Mouse (Mus musculus): ENCODE results near the gene Pax7.

Pax7 gene

DNA sequence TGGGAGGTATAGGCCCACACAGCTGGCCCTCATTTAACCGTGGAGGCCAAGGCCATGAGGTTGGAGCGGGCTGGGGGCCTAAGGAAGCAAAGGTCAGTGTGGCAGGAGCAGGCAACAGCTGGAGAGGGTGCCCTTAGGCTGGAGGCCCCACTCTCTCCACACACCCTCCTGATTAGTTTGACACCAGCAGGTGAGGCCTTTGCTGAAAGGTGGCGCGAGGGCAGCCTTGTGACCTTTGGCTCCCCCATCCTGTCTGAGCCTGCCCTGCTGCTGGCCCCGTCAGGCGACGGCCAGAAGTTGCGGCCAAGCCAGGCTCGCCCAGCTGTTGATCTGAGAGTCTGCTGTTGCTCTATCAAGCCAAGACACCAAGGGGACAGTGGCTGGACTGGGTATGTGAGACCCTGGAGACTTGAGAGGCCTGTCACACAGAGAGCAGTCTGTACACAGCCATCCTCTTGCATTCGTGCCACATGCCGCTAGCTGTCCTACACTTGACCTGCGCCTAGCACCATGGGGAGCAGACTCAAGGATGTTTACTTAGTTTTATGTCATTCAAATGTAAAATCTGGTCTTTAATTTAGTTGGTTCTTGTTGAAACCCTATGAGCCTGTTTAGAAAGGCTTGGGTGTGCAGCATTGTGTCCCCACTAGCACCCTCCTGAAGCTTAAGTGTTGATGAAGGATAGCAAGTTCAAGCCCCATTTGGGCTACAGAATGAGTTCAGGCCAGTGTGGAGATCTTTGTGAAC is 86.0 kb downstream of the Pax7 start:
- no peak for DNase-seq

DNA sequence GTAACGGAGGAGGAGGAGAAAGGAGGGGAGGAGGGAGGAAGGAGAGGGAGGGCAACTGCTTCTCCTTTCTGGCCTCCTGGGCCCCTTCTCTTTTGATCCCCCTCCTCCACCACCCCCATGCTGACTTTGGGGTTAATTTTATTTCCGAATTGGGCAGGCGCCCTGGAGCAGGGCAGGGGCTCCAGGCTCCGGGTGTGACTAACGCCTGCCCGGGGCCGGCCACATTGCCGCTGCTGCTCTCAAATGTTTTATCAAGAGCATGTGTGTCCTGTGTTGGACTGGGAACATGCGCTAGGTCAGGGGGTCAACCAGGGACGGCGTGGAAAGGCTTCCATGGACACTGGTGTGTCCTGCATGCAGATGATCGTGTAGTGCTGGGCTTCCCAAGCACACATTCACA is 87.2 kb downstream of the Pax7 start:
- DNase-seq = no peak

DNA sequence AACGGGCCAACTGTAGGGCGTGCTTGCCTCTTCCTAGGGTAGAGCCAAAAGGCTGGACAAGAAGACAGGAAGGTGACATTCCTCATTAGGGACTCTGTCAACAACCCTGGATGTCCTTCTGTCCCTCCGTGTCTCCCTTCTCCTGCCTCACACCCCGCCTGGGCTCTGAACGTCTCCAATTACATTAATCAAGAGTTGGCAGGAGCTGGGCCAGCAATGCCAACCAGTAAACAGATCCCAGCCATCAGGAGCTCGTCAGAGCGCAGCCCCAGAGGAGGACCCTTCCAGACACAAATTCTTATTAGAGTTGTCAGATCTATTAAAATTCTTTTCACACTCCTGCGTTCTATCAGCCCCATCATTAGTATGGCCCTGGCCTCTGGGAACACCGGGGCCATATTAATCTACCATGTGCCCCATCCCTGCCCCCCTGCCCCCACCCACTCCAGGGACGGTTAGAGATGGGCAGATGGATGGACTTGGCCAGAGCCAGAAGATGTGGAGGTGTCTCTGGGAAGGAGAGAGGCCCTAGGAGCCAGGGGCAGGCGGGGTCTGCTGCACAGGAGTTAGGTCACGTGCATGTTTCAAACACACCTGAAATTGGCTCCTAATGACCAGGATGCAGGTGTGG is 88.4 kb downstream of the Pax7 start:
- DNase-seq = no peak

DNA sequence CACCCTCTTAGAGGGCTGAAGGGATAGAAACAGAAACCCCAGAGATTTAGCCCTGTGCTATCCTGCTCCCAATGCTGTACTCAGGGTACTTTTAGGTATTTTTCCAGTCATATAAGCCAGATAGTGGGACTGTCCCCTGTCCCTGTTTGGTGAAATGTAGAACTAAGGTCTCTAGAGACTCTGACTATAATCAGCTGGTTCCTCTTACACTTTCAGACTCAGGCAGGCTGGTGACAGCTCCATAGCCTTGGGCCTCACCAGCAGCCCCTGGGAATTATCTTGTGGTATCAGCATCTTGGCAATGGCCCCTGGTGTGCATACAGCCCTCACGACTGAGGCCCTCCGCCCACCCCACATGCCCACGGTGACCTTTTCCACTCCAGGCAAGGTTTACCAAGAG is 89.7 kb downstream of the Pax7 start:
- no peak for DNase-seq

DNA sequence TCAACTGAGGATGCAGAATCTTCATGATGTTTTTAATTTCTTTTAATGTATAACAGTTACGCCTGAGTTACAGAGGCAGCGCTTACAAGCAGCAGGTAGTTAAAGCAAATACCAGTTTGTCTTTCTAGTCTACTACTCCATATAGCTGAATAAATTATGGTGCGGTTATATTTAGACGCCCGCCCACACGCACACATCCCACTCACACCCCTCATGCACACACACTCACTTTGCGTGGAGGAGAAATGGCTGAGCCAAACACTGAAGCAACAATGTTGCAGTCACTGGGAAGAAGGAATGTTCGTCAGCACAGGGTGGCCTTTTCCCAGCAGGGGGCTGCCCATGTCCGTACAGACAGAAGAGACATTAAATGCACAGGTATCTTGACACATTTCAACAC is 96.3 kb downstream of the Pax7 start:
- DNase-seq = peak; percentile 15

DNA sequence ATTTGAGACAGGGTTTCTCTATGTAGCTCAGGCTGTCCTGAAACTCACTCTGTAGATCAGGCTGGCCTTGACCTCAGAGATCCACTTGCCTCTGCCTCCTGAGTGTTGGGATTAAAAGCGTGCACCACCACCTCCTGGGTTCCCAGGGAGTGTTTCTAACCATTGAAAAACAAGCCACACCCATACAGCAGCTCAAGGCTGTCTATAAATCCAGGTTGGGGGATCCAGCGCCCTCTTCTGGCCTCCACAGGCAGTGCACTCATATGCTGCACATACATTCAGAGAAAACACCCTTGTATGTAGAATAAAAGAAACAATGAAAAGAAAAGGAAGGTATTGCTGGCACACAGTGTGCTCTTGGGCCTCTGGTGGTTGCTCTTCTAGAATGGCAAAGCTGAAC is 106.2 kb downstream of the Pax7 start:
- DNase-seq = no peak

DNA sequence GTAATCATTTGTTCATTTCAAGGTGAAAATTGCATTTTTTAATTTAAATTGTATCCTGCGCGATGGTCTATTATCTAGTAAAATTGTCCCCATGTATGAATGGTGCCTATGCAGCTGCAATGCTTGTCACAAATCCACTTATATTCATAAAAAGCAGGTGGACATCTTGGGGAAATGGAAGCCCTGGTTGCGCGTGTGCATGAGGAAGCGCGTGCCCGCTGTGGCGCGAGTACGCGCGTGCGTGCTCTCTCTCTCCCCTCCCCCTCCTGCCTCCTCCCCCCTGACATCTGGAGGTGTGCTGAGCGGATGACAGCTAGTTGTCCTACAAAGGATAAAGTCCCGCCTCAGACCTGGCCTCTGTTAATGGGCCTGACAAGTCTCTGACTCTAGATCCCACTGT is 107.9 kb downstream of the Pax7 start:
- DNase-seq = no peak

DNA sequence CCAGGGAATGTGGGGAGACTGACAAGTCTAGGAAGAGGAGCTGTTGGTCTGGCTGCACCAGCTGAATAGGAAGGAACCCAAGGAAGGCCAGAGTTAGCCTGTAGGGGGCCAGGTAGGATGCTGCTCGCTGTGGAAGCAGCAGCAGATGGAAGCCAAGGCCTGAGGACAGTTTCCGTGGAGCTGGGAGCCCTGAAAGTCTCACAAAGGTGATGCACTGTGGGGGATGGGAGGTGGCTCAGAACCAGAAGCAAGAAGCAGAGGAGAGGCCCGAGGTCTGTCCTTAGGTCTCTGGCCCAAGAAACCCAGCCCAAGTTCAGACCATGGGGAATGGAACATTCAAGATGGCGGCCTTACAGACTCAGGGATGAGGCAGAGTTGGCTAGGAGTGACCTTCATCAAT is 109.0 kb downstream of the Pax7 start:
- DNase-seq = no peak

DNA sequence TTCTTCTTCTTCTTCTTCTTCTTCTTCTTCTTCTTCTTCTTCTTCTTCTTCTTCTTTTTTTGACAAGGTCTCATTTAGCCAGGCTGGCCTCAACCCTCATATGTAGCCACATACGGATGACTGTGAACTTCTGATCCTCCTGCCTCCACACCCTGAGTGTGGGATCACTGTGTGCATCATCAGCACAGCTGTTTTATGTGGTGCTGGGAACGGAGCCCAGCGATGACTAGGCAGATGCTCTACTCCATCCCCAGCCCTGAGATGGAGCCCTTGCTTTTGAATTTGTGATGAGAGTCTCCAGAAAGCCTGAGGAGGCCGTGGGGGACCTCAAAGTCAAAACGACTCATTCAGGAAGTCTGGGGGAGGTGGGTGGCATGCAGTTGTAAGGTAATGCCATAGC is 114.3 kb downstream of the Pax7 start:
- no peak for DNase-seq

DNA sequence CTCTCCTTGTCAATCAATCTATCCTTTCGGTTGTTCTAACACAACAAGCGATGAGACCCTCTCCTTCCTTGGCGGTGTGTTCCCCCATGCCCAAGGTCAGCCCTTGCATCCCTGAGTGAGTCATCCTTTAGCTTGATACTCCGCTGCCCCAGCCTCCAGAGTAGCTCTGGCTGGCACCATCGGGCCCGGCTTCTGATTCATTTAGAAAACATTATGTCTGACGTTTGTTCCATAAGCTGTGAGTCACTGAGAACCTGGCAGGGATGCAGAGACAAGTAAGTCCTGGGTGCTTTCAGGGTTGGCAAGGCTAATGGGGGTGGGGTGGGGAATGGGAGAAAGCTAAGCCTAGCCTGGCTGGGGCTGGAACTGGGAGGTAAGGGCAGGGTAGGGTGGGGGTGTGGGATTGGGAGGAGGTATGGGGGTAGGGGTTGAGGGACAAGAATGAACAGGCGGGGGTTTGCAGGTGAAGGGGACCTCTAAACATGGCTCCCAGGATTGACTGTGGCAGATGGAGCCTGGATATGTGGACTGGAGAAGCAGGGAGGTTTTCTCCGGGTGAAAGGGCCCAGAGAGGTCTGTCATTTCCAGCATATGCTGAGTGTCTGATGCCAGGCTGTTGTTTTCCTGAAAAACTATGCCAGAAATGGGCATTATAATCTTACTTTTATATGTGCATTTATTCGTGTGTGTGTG is 116.7 kb downstream of the Pax7 start:
- no peak for DNase-seq

DNA sequence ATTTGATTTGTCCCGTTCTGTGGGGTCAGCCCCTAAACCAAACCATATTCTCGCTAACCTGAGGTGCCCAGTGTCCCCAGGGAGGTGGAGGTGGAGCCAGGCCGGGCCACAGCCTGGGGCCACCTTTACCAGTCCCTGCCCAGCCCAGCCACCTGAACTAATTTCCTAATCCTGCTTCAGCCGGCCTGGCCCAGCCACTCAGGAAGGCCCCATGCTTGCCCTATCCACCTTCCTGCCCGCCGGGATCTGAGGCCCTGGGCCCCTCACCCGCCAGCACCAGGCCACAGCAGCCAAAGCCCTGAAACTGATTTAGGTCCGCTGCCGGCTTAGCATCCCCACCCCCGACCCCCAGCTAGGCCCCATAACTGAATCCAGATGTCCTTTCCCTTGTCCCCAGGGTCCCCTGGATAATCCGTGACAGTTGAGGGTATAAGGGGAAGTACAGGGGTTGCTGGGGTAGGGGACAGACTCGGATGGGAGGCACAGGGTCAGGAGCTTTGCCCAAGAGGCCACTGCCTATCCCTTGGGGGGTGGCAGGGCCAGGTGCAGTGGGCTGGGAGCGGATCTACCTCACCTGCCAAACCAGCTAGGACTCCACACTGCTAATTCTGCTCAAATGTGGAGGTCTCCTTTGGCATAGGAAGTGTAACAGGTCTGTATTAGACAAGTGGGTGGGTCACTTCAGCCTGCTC is 117.9 kb downstream of the Pax7 start:
- no peak for DNase-seq

DNA sequence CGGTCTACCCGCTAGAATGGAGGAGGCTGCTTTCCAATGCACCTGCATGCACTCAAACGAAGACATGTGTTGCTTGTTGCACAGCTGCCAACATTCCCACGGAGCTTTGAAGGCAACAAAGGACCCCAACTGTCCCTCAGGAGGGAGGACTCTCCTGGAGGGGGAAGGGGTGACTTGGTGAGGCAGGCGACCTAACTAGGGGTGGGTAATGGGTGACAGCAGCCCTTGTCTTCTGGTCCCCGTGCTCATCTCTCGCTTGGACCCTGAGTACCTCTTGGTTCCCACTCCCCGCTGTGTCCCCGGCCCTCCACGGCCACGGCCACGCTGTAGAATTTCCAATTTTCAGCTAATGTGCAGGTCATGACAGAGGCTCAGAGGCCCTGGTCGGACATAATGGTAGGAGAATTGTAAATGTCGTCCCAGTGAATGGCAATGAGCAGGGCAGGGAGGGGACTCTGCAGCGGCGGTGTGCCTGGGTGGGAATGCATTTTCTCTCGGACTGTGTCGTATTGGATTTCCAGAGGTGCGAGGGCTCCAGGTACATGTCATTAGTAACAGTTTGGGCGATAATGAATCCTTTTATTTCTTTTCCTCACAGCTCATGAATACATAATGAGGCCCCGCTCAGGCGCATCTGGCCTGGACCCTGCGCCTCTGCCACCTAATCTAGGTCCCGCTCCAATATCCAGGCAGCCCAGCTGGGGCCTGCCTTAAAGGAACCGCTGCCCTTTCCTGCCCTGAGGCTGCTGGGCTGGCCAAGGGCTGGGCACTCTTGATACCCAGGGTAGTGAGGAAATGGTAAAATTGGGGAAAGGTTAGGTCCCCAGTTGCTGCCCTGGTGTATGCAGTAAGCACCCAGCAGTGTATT is 122.6 kb downstream of the Pax7 start:
- DNase-seq = no peak

DNA sequence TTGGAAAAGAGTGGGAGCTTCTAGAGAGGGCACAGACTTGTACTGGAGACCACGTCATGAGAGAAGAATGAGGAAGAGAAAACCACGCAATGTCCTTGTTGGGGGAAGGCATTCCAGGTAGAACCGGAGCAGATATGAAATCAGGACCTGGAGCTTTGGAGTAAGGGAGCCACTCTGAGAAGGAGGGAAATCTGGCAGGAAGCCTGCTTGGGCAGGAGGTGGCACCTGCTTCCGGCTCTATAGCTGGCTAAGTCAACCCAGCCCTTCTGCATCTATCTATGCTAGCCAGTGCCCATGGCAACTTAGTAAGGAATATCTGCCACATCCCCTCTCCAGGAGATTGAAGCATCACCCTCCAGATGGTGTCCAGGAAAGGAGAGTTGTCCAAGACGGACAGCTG is 127.3 kb downstream of the Pax7 start:
- DNase-seq = no peak

DNA sequence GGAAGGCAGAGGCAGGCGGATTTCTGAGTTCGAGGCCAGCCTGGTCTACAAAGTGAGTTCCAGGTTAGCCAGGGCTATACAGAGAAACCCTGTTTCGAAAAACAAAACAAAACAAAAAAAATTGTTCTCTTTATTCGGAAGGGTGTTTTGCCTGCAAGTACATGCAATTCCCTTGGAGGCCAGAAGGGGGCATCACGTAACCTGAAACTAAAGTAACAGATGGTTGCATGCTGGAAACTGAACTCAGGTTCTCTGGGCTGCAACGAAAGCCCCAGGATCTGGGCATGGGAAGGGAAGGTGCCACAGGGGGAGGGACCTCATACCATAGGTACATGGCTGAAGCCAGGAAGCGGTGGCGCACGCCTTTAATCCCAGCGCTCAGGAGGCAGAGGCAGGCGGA is 129.9 kb downstream of the Pax7 start:
- no peak for DNase-seq

DNA sequence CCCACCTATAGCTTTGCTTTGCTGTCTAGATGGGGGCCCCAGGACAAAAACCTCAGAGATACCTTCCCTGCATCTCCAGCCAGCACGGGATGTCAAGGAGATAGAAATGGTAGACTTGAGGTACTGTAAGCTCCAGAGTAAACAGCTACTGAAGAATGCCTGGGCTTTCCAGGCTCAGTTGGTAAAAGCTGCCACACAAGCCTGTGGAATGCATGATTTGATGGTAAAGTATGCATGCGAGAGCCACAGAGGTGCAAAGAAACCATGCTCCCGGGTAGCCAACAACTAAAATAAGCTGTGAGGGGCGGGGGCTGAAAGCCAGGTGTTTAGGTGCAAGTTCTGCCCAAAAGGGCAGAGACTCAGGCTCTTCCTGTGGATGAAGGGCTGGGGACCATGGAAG is 130.4 kb downstream of the Pax7 start:
- no peak for DNase-seq

DNA sequence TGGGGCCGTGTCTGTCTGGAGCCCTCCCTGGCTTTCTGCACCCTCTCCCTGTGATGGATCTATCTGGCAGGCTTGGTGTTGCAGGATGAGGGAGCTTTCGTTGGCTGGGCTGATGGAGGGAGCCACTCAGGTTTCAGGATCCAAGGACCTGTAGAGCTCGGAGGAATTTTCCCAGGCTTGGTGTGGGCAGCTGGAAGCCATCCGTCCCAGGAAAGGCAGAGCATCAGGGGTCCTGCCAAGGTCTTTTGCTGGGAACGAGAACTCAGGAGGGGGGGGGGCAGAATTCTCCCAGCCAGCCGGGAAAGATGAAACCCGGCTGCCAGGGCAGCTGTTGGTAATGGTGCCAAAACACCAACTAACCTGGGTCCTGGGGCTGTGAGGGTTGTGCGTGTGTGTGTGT is 134.7 kb downstream of the Pax7 start:
- DNase-seq = no peak

DNA sequence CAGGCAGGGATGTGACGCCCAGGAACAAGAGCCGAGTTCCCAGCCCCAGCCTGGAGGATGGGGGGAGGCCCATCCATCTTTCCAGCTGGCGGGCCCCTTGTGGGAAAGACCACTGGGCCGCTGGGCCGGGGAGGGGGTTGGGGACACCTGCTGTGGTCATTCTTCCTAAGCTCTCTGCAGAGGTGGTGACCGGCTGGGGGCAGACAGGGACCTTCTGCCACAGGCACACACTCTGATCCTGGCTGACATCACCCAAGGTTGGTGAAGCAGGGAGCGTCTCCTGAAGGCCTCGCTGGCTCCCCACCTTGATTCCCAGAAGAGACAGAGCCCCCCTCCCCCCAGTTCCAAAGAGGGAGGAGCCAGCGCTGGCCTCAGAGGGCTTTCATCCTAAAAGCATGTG is 135.6 kb downstream of the Pax7 start:
- no peak for DNase-seq

DNA sequence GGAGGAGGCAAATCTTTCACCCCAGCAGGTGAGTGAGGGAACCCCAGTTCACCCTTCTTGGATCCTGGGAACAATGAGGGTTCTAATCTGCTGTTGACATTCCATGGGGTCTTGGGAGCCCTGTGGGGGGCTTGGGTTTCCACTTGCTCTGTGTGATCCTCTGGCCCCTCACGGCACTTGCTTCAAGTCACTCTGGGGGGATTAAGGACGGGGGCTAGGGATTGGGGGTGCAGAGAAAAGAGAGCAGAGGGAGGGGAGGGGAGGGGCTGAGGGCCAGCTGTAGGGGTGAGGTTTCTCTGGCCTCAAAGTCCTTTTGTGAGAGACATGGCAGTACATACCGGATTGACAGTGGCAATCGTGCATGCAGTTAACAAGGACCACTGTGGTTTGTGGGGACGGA is 140.0 kb downstream of the Pax7 start:
- no peak for DNase-seq

DNA sequence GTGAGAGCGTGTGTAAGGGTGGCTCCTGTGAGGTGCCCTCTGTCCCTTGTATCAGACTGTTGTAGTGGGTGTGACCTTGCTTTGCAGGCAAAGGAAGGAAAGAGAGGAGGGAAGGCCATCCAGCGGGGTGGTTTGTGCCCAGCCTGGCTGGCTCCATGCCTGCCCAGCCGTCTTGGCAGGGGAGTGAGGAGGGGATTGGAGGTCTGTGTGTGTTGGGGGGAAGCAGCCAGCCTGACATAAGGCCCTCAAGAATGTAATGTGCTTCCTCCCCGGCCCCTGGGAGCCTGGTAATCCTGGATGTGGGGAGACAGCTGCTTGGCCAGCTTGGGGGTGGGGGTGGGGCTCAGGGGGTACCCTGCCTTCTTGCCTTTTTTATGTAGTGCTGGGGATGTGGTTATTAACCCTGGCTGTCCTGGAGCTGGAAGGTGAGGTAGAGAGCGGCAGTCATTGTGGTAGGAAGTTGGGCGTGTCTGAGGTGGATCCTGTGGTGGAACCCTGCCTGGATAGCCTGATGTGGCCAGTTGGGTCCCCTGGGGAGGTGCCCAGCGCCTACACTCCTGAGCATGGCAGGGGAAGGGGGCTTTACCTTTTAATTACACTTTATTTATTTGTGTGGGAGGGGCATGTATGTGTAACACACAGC is 143.6 kb downstream of the Pax7 start:
- DNase-seq = no peak

DNA sequence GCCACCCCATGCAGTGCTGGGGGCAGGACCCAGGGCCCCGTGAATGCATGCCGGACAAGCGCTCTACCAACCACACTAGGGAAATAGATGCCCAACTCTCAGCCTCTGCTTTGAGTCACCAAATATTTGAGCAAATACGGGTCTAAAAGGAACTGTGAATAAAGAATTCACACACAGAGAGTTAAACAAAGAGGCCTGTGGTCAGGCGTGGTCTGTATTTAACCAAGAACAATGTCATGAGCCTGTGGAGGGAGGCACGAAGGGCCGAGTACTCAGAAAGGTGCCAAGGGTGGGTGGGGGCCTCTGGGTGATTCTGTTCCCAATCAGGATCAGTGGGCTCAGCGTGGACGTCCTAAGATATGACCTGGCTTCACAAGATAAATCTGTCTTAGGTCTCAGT is 145.3 kb downstream of the Pax7 start:
- no peak for DNase-seq
